8 mouse cellular contexts compared by ENCODE assay signal in the genomic region with DNA sequence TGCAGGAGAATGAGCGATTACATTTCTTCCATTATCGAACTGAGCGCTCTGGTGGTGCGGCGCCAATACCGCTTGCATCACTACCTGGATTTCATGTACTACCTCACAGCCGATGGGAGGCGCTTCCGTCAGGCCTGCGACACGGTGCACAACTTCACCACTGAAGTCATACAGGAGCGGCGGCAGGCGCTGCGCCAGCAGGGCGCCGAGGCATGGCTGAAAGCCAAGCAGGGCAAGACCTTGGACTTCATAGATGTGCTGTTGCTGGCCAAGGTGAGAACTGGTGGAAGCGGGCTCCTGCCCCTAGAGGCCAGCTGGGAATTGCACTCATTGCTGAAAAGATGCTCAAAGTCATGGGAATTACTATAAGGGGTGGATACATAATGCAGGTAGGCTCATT. TPM values are rescaled to one million over a fixed set of nuclear protein-coding genes. Genes with fewer than 3 reads are reported as not detected.
DNase-seq lines count a peak whose midpoint lies in the region; TF ChIP-seq lines count a peak whose summit lies in the region.

No protein-coding gene starts in this region.

- TF ChIP-seq EP300 in MEL (IDR thresholded peaks at IDR 0.05; ENCODE audit: low read depth in 1 of 2, low read length in 2 of 2): no peak

- H3K4me3 ChIP-seq in MEL (ENCODE audit: control insufficient read depth in 1 of 2, insufficient read depth in 1 of 2, low read depth in 2 of 2, low read length in 2 of 2): no peak overlapping the region
- peak overlapping the region; percentile 56 for H3K4me3 ChIP-seq in cerebellum, adult 2 months (replicated peaks; ENCODE audit: insufficient read depth, low read depth, low read length)
- H3K4me3 ChIP-seq in hindbrain, embryonic 10.5 days: peak overlapping the region; percentile 32; the same call in 1 of the 2 replicates

- H3K79me2 ChIP-seq in MEL (ENCODE audit: control insufficient read depth, insufficient read depth, low read length, poor library complexity): no peaks in the 10 kb centered on the region

- no peaks in the 10 kb centered on the region; a peak in 1 of 4 replicates for H3K27me3 ChIP-seq in MEL (ENCODE audit: control insufficient read depth in 1 of 2, insufficient read depth in 2 of 2, low read length in 2 of 2)
- no peaks in the 10 kb centered on the region for H3K27me3 ChIP-seq in cerebellum, adult 2 months (ENCODE audit: control insufficient read depth, insufficient read depth, low read length)
- H3K27me3 ChIP-seq in hindbrain, embryonic 10.5 days (ENCODE audit: insufficient read depth, poor library complexity, severe bottlenecking): peaks cover 39% of the 10 kb centered on the region

- DNase-seq in MEL (ENCODE audit: low read depth, low spot score): peak; percentile 30
- peak; percentile 94 for DNase-seq in cerebellum, adult 2 months
- DNase-seq in forelimb bud, embryonic 11.5 days (ENCODE audit: low read depth, low spot score): peak; percentile 69
- DNase-seq in hindbrain, embryonic 10.5 days (ENCODE audit: low spot score): peak; percentile 67
- peak; percentile 73 to 78 for DNase-seq in layer of hippocampus, postnatal 10 days (ENCODE audit: low spot score in 2 of 2)
- DNase-seq in lung, postnatal 10 days: peak; percentile 83
- peak; percentile 82 for DNase-seq in retina, embryonic 14.5 days (ENCODE audit: low spot score)
- DNase-seq in thymus, postnatal 36 days: peak; percentile 51 to 63

- WGBS in cerebellum, adult 2 months: 4% methylated on average over 18 of the region's 18 CpGs
- 24% methylated on average over 18 of the region's 18 CpGs for WGBS in hindbrain, embryonic 10.5 days

- TF ChIP-seq RAD21 in MEL (IDR thresholded peaks at IDR 0.05; ENCODE audit: low read depth, low read length): peak; percentile 26

- no peak overlapping the region for H3K9ac ChIP-seq in MEL (ENCODE audit: control insufficient read depth, low read depth, low read length, poor library complexity, severe bottlenecking)

- no peaks in the 10 kb centered on the region for H3K36me3 ChIP-seq in MEL (ENCODE audit: control insufficient read depth in 1 of 2, insufficient read depth in 2 of 2, low read length in 2 of 2)
- H3K36me3 ChIP-seq in hindbrain, embryonic 10.5 days: no peaks in the 10 kb centered on the region

- H3K9me3 ChIP-seq in MEL (replicated peaks; ENCODE audit: insufficient read depth, low read length): no peaks in the 10 kb centered on the region
- H3K9me3 ChIP-seq in hindbrain, embryonic 10.5 days: no peaks in the 10 kb centered on the region

- no peak overlapping the region for H3K27ac ChIP-seq in MEL (ENCODE audit: control insufficient read depth, low read depth, low read length)
- H3K27ac ChIP-seq in cerebellum, adult 2 months (ENCODE audit: insufficient read depth, low read length): no peak overlapping the region
- H3K27ac ChIP-seq in hindbrain, embryonic 10.5 days: no peak overlapping the region

- no peaks in the 10 kb centered on the region for H3K4me1 ChIP-seq in MEL (ENCODE audit: control insufficient read depth in 1 of 2, insufficient read depth in 2 of 2, low read length in 2 of 2)
- H3K4me1 ChIP-seq in cerebellum, adult 2 months (ENCODE audit: control insufficient read depth, insufficient read depth, low read length): peaks cover 3% of the 10 kb centered on the region; the same call in 1 of the 2 replicates
- peaks cover 4% of the 10 kb centered on the region; the same call in 1 of the 2 replicates for H3K4me1 ChIP-seq in hindbrain, embryonic 10.5 days (replicated peaks)

- peak; percentile 56 to 67 (median 64) for TF ChIP-seq CTCF in MEL (IDR thresholded peaks at IDR 0.05 in 2 of 3, conservative IDR thresholded peaks at IDR 0.05 in 1 of 3; ENCODE audit: control insufficient read depth in 1 of 3, insufficient read depth in 1 of 3, low read depth in 2 of 3, low read length in 3 of 3, poor library complexity in 1 of 3, severe bottlenecking in 1 of 3)
- TF ChIP-seq CTCF in cerebellum, adult 2 months (IDR thresholded peaks at IDR 0.05; ENCODE audit: borderline replicate concordance, insufficient read depth, low read depth, low read length): peak; percentile 77

- no peak for TF ChIP-seq POLR2A in MEL (IDR thresholded peaks at IDR 0.05; ENCODE audit: control insufficient read depth in 1 of 2, insufficient read depth in 1 of 2, low read depth in 1 of 2, low read length in 2 of 2, poor library complexity in 1 of 2)
- TF ChIP-seq POLR2A in cerebellum, adult 2 months (IDR thresholded peaks at IDR 0.05; ENCODE audit: borderline replicate concordance, insufficient read depth, low read length): no peak

TF ChIP-seq in MEL, 35 proteins besides CTCF, POLR2A, EP300 and RAD21:
- TF ChIP-seq TCF12 (IDR thresholded peaks at IDR 0.05; ENCODE audit: low read depth, low read length) (no peak), ZC3H11A (IDR thresholded peaks at IDR 0.05; ENCODE audit: low read depth, low read length) (no peak), E2F4 (IDR thresholded peaks at IDR 0.05; ENCODE audit: borderline replicate concordance, low read depth, low read length) (no peak), JUND (IDR thresholded peaks at IDR 0.05; ENCODE audit: low read depth, low read length) (no peak), HCFC1 (IDR thresholded peaks at IDR 0.05; ENCODE audit: low read depth, low read length) (no peak), UBTF (IDR thresholded peaks at IDR 0.05; ENCODE audit: borderline replicate concordance, insufficient read depth, low read depth, low read length) (no peak), MAFK (IDR thresholded peaks at IDR 0.05; ENCODE audit: borderline replicate concordance, low read depth, low read length) (no peak), POLR2AphosphoS5 (IDR thresholded peaks at IDR 0.05; ENCODE audit: borderline replicate concordance, low read depth, low read length) (no peak), TBP (IDR thresholded peaks at IDR 0.05; ENCODE audit: low read depth, low read length) (no peak), SIN3A (IDR thresholded peaks at IDR 0.05; ENCODE audit: low read length) (no peak), CHD2 (IDR thresholded peaks at IDR 0.05; ENCODE audit: low read length) (no peak), ZMIZ1 (IDR thresholded peaks at IDR 0.05; ENCODE audit: low read depth, low read length) (no peak), TAL1 (IDR thresholded peaks at IDR 0.05; ENCODE audit: low read length) (no peak), KAT2A (conservative IDR thresholded peaks at IDR 0.05; ENCODE audit: low read depth, low read length) (no peak), MYC (IDR thresholded peaks at IDR 0.05; ENCODE audit: low read depth, low read length) (no peak), GABPA (IDR thresholded peaks at IDR 0.05; ENCODE audit: low read depth, low read length) (no peak)

RNA-seq across cellular contexts. Expression of gene Cyp4f17, which starts 22.6 kb away (rescaled TPM):
- 0.42 and 0.52 TPM in 2 replicates for total RNA-seq in MEL (2012; rRNA removed)
- 1 to 10 TPM in 1 of 2 experiments, not detected in 1; 1.8 TPM for polyA plus RNA-seq in MEL (2012; ENCODE audit: insufficient read depth in 1 of 2, insufficient read length in 2 of 2, low read depth in 1 of 2, low replicate concordance in 2 of 2, missing spikeins in 1 of 2)
- 6.8 and 7.8 TPM in 2 replicates for polyA plus RNA-seq in cerebellum, adult 2 months (2012; rRNA removed)
- polyA plus RNA-seq in hindbrain, embryonic 10.5 days (2016; fragmentation: Nextera tagmentation; extraction: Ambion mirVana): 8.0 and 8.9 TPM in 2 replicates
- 1 to 10 TPM; 4.9 TPM for total RNA-seq in layer of hippocampus, postnatal 10 days (2021)

RNA-seq across cellular contexts. Expression of gene Cyp4f39, which starts 30.7 kb away (rescaled TPM):
- not detected in 2 replicates for total RNA-seq in MEL (2012; rRNA removed)
- polyA plus RNA-seq in MEL (2012; ENCODE audit: insufficient read depth in 1 of 2, insufficient read length in 2 of 2, low read depth in 1 of 2, low replicate concordance in 2 of 2, missing spikeins in 1 of 2): not detected
- polyA plus RNA-seq in cerebellum, adult 2 months (2012; rRNA removed): 0.18 TPM in 1 of 2 replicates, not detected in the other
- polyA plus RNA-seq in hindbrain, embryonic 10.5 days (2016; fragmentation: Nextera tagmentation; extraction: Ambion mirVana): 0.52 and 0.54 TPM in 2 replicates
- total RNA-seq in layer of hippocampus, postnatal 10 days (2021): not detected

RNA-seq across cellular contexts. Expression of gene Cyp4f16, which starts 53.2 kb away (rescaled TPM):
- total RNA-seq in MEL (2012; rRNA removed): 5.2 and 5.7 TPM in 2 replicates
- polyA plus RNA-seq in MEL (2012; ENCODE audit: insufficient read depth in 1 of 2, insufficient read length in 2 of 2, low read depth in 1 of 2, low replicate concordance in 2 of 2, missing spikeins in 1 of 2): 1 to 10 TPM in 1 of 2 experiments, not detected in 1; 10.0 TPM
- 21.8 and 24.6 TPM in 2 replicates for polyA plus RNA-seq in cerebellum, adult 2 months (2012; rRNA removed)
- polyA plus RNA-seq in hindbrain, embryonic 10.5 days (2016; fragmentation: Nextera tagmentation; extraction: Ambion mirVana): 12.9 and 14.4 TPM in 2 replicates
- 1 to 10 TPM; 8.5 to 8.7 TPM for total RNA-seq in layer of hippocampus, postnatal 10 days (2021)

RNA-seq across cellular contexts. Expression of gene Pglyrp2, which starts 59.2 kb away (rescaled TPM):
- 1.8 and 2.5 TPM in 2 replicates for total RNA-seq in MEL (2012; rRNA removed)
- 1 to 10 TPM in 1 of 2 experiments, not detected in 1; 3.5 TPM for polyA plus RNA-seq in MEL (2012; ENCODE audit: insufficient read depth in 1 of 2, insufficient read length in 2 of 2, low read depth in 1 of 2, low replicate concordance in 2 of 2, missing spikeins in 1 of 2)
- polyA plus RNA-seq in cerebellum, adult 2 months (2012; rRNA removed): not detected in 2 replicates
- polyA plus RNA-seq in hindbrain, embryonic 10.5 days (2016; fragmentation: Nextera tagmentation; extraction: Ambion mirVana): not detected in 2 replicates
- not detected for total RNA-seq in layer of hippocampus, postnatal 10 days (2021)

Comparison
In these comparisons a context has a peak if more than half of its experiments do, and no peak if none do; other contexts are left out.
1. DNase-seq: peak in every context shown above with its lines; median percentile 94 in cerebellum, adult 2 months; 83 in lung, postnatal 10 days; 82 in retina, embryonic 14.5 days; 76 in layer of hippocampus, postnatal 10 days; 69 in forelimb bud, embryonic 11.5 days; 67 in hindbrain, embryonic 10.5 days; 57 in thymus, postnatal 36 days; 30 in MEL.
2. H3K4me3 ChIP-seq: peak in cerebellum, adult 2 months (single experiment) and hindbrain, embryonic 10.5 days (single experiment); none in MEL (0 of 2).